Mouse (Mus musculus): ENCODE data around the gene Zbtb43. TPM values are rescaled to one million over a fixed set of nuclear protein-coding genes. Genes with fewer than 3 reads are reported as not detected.

The Zbtb43 gene
- total and polyA plus RNA-seq, 3 experiments: 8.5 to 10.9 (median 8.9) TPM

GRCm38 (mm10) chr2:33515856-33516255 is 47.5 kb upstream of the Zbtb43 start:
- TF ChIP-seq TBP (conservative IDR thresholded peaks at IDR 0.05; ENCODE audit: low read depth, low read length) (no peak), ELF1 (IDR thresholded peaks at IDR 0.05; ENCODE audit: low read depth, low read length) (no peak), POLR2AphosphoS2 (IDR thresholded peaks at IDR 0.05; ENCODE audit: low read depth, low read length) (no peak), CHD1 (IDR thresholded peaks at IDR 0.05; ENCODE audit: low read depth, low read length) (no peak), HCFC1 (IDR thresholded peaks at IDR 0.05; ENCODE audit: low read depth, low read length) (no peak), USF1 (IDR thresholded peaks at IDR 0.05; ENCODE audit: low read depth, low read length) (no peak), E2F4 (IDR thresholded peaks at IDR 0.05; ENCODE audit: insufficient replicate concordance, low read depth, low read length) (no peak)
- Histone ChIP-seq H3K4me3 (replicated peaks in 1 of 3; ENCODE audit: low read depth in 2 of 3, low read length in 2 of 3, poor library complexity in 1 of 3) (no peak overlapping the region), H3K4me1 (ENCODE audit: control insufficient read depth in 1 of 2, insufficient read depth in 2 of 2) (no peaks in the 10 kb centered on the region), H3K4me2 (ENCODE audit: insufficient read depth, low read depth, poor library complexity, severe bottlenecking) (no peak overlapping the region), H3K27me3 (replicated peaks) (peaks cover 43% of the 10 kb centered on the region), H3K79me2 (replicated peaks; ENCODE audit: control insufficient read depth, extremely low read depth, insufficient read depth, poor library complexity, severe bottlenecking) (no peaks in the 10 kb centered on the region), H3K27ac (ENCODE audit: insufficient read depth, low read depth) (no peak overlapping the region), H3K36me3 (replicated peaks in 1 of 2; ENCODE audit: control insufficient read depth in 1 of 2, insufficient read depth in 1 of 2, low read length in 1 of 2) (no peaks in the 10 kb centered on the region), H3K9me3 (replicated peaks; ENCODE audit: low read length) (peaks cover 3% of the 10 kb centered on the region), H3K9ac (ENCODE audit: insufficient read depth, low read depth) (no peak overlapping the region)
- DNase-seq (ENCODE audit: extremely low read depth): no peak
- dilution Hi-C loops (cut with MboI; ENCODE audit: extremely low pct_ligation_motif_present, extremely low pct_unique_long_range_greater_than_20kb, low sequenced_read_pairs) (no loop called here), in situ Hi-C loops (cut with MboI; ENCODE audit: low pct_ligation_motif_present, low pct_unique_long_range_greater_than_20kb, low sequenced_read_pairs) (no loop called here)

- peaks cover 3% of the 10 kb centered on the region for H3K9me3 ChIP-seq (replicated peaks; ENCODE audit: low read length)
- in situ Hi-C loops (cut with MboI; ENCODE audit: low pct_ligation_motif_present, low pct_unique_long_range_greater_than_20kb, low sequenced_read_pairs): no loop called here
- H3K4me2 ChIP-seq (ENCODE audit: insufficient read depth, low read depth, poor library complexity, severe bottlenecking): no peak overlapping the region
- no peaks in the 10 kb centered on the region for H3K4me1 ChIP-seq (ENCODE audit: control insufficient read depth in 1 of 2, insufficient read depth in 2 of 2)
- no peaks in the 10 kb centered on the region for H3K79me2 ChIP-seq (replicated peaks; ENCODE audit: control insufficient read depth, extremely low read depth, insufficient read depth, poor library complexity, severe bottlenecking)
- no peak overlapping the region for H3K4me3 ChIP-seq (replicated peaks in 1 of 3; ENCODE audit: low read depth in 2 of 3, low read length in 2 of 3, poor library complexity in 1 of 3)
- DNase-seq (ENCODE audit: extremely low read depth): no peak
- H3K9ac ChIP-seq (ENCODE audit: insufficient read depth, low read depth): no peak overlapping the region
- dilution Hi-C loops (cut with MboI; ENCODE audit: extremely low pct_ligation_motif_present, extremely low pct_unique_long_range_greater_than_20kb, low sequenced_read_pairs): no loop called here
- H3K36me3 ChIP-seq (replicated peaks in 1 of 2; ENCODE audit: control insufficient read depth in 1 of 2, insufficient read depth in 1 of 2, low read length in 1 of 2): no peaks in the 10 kb centered on the region
- TF ChIP-seq MEF2A (IDR thresholded peaks at IDR 0.05; ENCODE audit: borderline replicate concordance, low read depth, low read length): no peak
- TF ChIP-seq ETS1 (conservative IDR thresholded peaks at IDR 0.05; ENCODE audit: low read depth, low read length): no peak
- TF ChIP-seq BHLHE40 (IDR thresholded peaks at IDR 0.05; ENCODE audit: low read depth, low read length): no peak
- no peak for TF ChIP-seq RCOR1 (conservative IDR thresholded peaks at IDR 0.05; ENCODE audit: low read depth, low read length)
- no peak for TF ChIP-seq CTCF (conservative IDR thresholded peaks at IDR 0.05 in 1 of 2, IDR thresholded peaks at IDR 0.05 in 1 of 2; ENCODE audit: low read depth in 2 of 2, low read length in 2 of 2)
- TF ChIP-seq CHD1 (IDR thresholded peaks at IDR 0.05; ENCODE audit: low read depth, low read length): no peak
- TF ChIP-seq HCFC1 (IDR thresholded peaks at IDR 0.05; ENCODE audit: low read depth, low read length): no peak
- TF ChIP-seq KAT2A (IDR thresholded peaks at IDR 0.05; ENCODE audit: insufficient replicate concordance, low read length): no peak
- no peak for TF ChIP-seq USF1 (IDR thresholded peaks at IDR 0.05; ENCODE audit: low read depth, low read length)
- TF ChIP-seq SMC3 (IDR thresholded peaks at IDR 0.05; ENCODE audit: low read depth, low read length): no peak
- TF ChIP-seq JUN (IDR thresholded peaks at IDR 0.05; ENCODE audit: insufficient read depth, low read depth, low read length): no peak
- peaks cover 45% of the 10 kb centered on the region for H3K27me3 ChIP-seq (replicated peaks)
- H3K27ac ChIP-seq (ENCODE audit: insufficient read depth, low read depth): no peak overlapping the region
Observed at GRCm38 (mm10) chr2:33515431-33515830, 47.1 kb upstream of the Zbtb43 start.
